8 mouse cellular contexts compared by ENCODE assay signal in genomic region chr13:47106580-47106888, GRCm38 (mm10). TPM values are rescaled to one million over a fixed set of nuclear protein-coding genes. Genes with fewer than 3 reads are reported as not detected.
A peak's percentile ranks its signal among the peaks of the same experiment; 100 is the strongest.
DNase-seq lines count a peak whose midpoint lies in the region; ATAC-seq and TF ChIP-seq lines count a peak whose summit lies in the region.

No protein-coding gene starts in this region.

- peak overlapping the region; percentile 91 for H3K4me3 ChIP-seq in heart, embryonic 13.5 days
- H3K4me3 ChIP-seq in E14TG2a.4 (replicated peaks; ENCODE audit: low read length), result peak overlapping the region; percentile 96

- under 1% methylated on average over 20 of the region's 20 CpGs for WGBS in heart, embryonic 13.5 days

- H3K9me3 ChIP-seq in heart, embryonic 13.5 days, result no peaks in the 10 kb centered on the region
- no peaks in the 10 kb centered on the region for H3K9me3 ChIP-seq in E14TG2a.4 (ENCODE audit: low read length)

- ATAC-seq in heart, embryonic 13.5 days (ENCODE audit: extremely low read depth, insufficient number of reproducible peaks, low FRiP score, low TSS enrichment), result no peak
- ATAC-seq in granulocyte monocyte progenitor cell, adult 5-6 weeks (replicated peaks; ENCODE audit: poor library complexity, severe bottlenecking), result peak; percentile 18
- ATAC-seq in megakaryocyte progenitor cell, adult 5-6 weeks (replicated peaks; ENCODE audit: poor library complexity), result peak; percentile 9
- ATAC-seq in monocyte, adult 5-6 weeks (replicated peaks; ENCODE audit: insufficient number of reproducible peaks, low FRiP score, low TSS enrichment, poor library complexity, severe bottlenecking), result no peak

- peaks cover 57% of the 10 kb centered on the region for H3K4me1 ChIP-seq in heart, embryonic 13.5 days
- peaks cover 30% of the 10 kb centered on the region for H3K4me1 ChIP-seq in E14TG2a.4 (replicated peaks; ENCODE audit: low read depth, low read length)

- H3K27me3 ChIP-seq in heart, embryonic 13.5 days (replicated peaks), result no peaks in the 10 kb centered on the region
- no peaks in the 10 kb centered on the region for H3K27me3 ChIP-seq in E14TG2a.4 (ENCODE audit: insufficient read depth, low read length)

- peak overlapping the region; percentile 89 for H3K4me2 ChIP-seq in heart, embryonic 13.5 days

- peaks cover 12% of the 10 kb centered on the region for H3K36me3 ChIP-seq in heart, embryonic 13.5 days
- peaks cover 27% of the 10 kb centered on the region for H3K36me3 ChIP-seq in E14TG2a.4 (ENCODE audit: insufficient read depth, low read length)

- no peak for DNase-seq in heart, adult 9 months (ENCODE audit: low spot score in 2 of 2)
- no peak for DNase-seq in Muller cell, postnatal 12 days (ENCODE audit: inconsistent ontology term)
- no peak for DNase-seq in adrenal gland, postnatal 4 days (ENCODE audit: low spot score in 2 of 2)

- peak overlapping the region; percentile 100 for H3K27ac ChIP-seq in heart, embryonic 13.5 days (replicated peaks)

- TF ChIP-seq CTCF in E14TG2a.4 (conservative IDR thresholded peaks at IDR 0.05; ENCODE audit: low read length), result no peak

- H3K9ac ChIP-seq in heart, embryonic 13.5 days, result peak overlapping the region; percentile 99

RNA-seq across cellular contexts. Expression of gene Dek, which starts 0.5 kb away (rescaled TPM):
- polyA plus RNA-seq in heart, embryonic 13.5 days (2015; fragmentation: Nextera tagmentation; extraction: Ambion mirVana), result 152 and 167 TPM in 2 replicates
- 263 and 303 TPM in 2 replicates for total RNA-seq in granulocyte monocyte progenitor cell, adult 5-6 weeks (2014; fragmentation: Nextera tagmentation)
- total RNA-seq in granulocyte monocyte progenitor cell, adult 5-6 weeks (2017), result 597 and 629 TPM in 2 replicates
- total RNA-seq in megakaryocyte progenitor cell, adult 5-6 weeks (2015), result 470 TPM in 2 replicates
- total RNA-seq in megakaryocyte progenitor cell, adult 5-6 weeks (2017), result 476 and 558 TPM in 2 replicates
- 301 to 405 TPM (median 364 TPM) in 3 replicates for total RNA-seq in monocyte, adult 5-6 weeks (2017)
- total RNA-seq in adrenal gland, postnatal 4 days (2021), result 100 to 1,000 TPM; 122 to 142 TPM

RNA-seq across cellular contexts. Expression of gene Rnf144b, which starts 15.9 kb away (rescaled TPM):
- polyA plus RNA-seq in heart, embryonic 13.5 days (2015; fragmentation: Nextera tagmentation; extraction: Ambion mirVana), result 1.4 TPM in 2 replicates
- 7.8 and 7.9 TPM in 2 replicates for total RNA-seq in granulocyte monocyte progenitor cell, adult 5-6 weeks (2014; fragmentation: Nextera tagmentation)
- 6.9 and 9.1 TPM in 2 replicates for total RNA-seq in granulocyte monocyte progenitor cell, adult 5-6 weeks (2017)
- total RNA-seq in megakaryocyte progenitor cell, adult 5-6 weeks (2015), result 7.0 and 10.6 TPM in 2 replicates
- 7.4 and 10.8 TPM in 2 replicates for total RNA-seq in megakaryocyte progenitor cell, adult 5-6 weeks (2017)
- 4.9 to 7.6 TPM (median 6.0 TPM) in 3 replicates for total RNA-seq in monocyte, adult 5-6 weeks (2017)
- 1 to 10 TPM; 3.4 to 6.7 TPM for total RNA-seq in adrenal gland, postnatal 4 days (2021)

Comparison
In these comparisons a context has a peak if more than half of its experiments do, and no peak if none do; other contexts are left out.
1. ATAC-seq: peak in granulocyte monocyte progenitor cell, adult 5-6 weeks (single experiment) and megakaryocyte progenitor cell, adult 5-6 weeks (single experiment); none in heart, embryonic 13.5 days (single experiment) and monocyte, adult 5-6 weeks (single experiment).